ENCODE assay signal across 28 mouse cellular contexts in the genomic region with DNA sequence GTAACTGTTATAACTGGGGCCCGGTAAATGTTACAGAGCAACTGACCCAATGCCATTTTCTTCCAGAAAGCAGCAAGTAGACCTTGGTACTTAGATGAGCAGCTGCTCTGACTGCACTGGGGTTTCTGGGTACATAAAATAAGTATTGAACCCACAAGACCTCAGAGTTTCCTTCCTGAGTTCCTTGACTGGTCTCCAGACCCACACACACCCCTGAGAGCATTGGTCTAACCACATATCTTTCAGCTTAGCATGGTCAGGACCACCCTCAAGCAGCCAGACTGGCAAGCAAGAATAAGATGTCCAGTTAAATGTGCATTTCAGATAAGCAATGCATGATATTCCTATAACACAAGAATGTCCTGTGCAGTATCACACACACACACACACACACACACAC.
DNase-seq lines count a peak whose midpoint lies in the region; ATAC-seq lines count a peak whose summit lies in the region.
"Had no signal": no experiment of that assay in that cellular context is flagged by ENCODE, and none has a peak within 500 bp of the region (broad histone marks: within the 10 kb centered on the region; RNA-seq: fewer than 3 reads in every experiment).

No protein-coding gene starts in this region.

- H3K27me3 ChIP-seq in embryonic facial prominence, embryonic 10.5 days (replicated peaks; ENCODE audit: low read depth, poor library complexity, severe bottlenecking): no peaks in the 10 kb centered on the region
- H3K27me3 ChIP-seq in forebrain, embryonic 16.5 days (replicated peaks; ENCODE audit: control insufficient read depth, insufficient read depth, low read length): no peaks in the 10 kb centered on the region
- H3K27me3 ChIP-seq: CH12.LX; forebrain, embryonic 12.5 days; Patski had no signal

- H3K9me3 ChIP-seq in embryonic facial prominence, embryonic 10.5 days: no peaks in the 10 kb centered on the region
- H3K9me3 ChIP-seq in forebrain, embryonic 16.5 days (ENCODE audit: control insufficient read depth, low read length): no peaks in the 10 kb centered on the region
- H3K9me3 ChIP-seq: embryonic facial prominence, embryonic 13.5 days; embryonic facial prominence, embryonic 15.5 days; forebrain, embryonic 10.5 days; forebrain, embryonic 12.5 days; G1E had no signal

- H3K27ac ChIP-seq in embryonic facial prominence, embryonic 10.5 days (replicated peaks): no peak overlapping the region
- H3K27ac ChIP-seq in forebrain, embryonic 16.5 days (ENCODE audit: low read length): no peak overlapping the region
- H3K27ac ChIP-seq: embryonic facial prominence, embryonic 13.5 days; embryonic facial prominence, embryonic 15.5 days; forebrain, embryonic 10.5 days; forebrain, embryonic 12.5 days had no signal

- peak; percentile 10 for DNase-seq in c-Kit-positive CD71-negative TER-119-negative erythroid progenitor cells, embryonic 14.5 days (ENCODE audit: low read depth)
- no peak for DNase-seq in embryonic facial prominence, embryonic 10.5 days (ENCODE audit: low spot score)
- no peak for DNase-seq in spleen, postnatal 36 days (ENCODE audit: low spot score in 2 of 2)
- DNase-seq: adrenal gland, adult 8-10 months; adrenal gland, postnatal 14 days; adrenal gland, postnatal 36 days; B cell, adult 2 months; cerebellum, adult 11 months; cerebellum, adult 18-20 months; cerebellum, adult 8-10 months; cerebellum, adult 9-11 months; cerebellum, postnatal 14 days; cerebellum, postnatal 36 days; forebrain, postnatal 0 days had no signal

- H3K9ac ChIP-seq in forebrain, embryonic 16.5 days (replicated peaks; ENCODE audit: low read depth, low read length): no peak overlapping the region
- H3K9ac ChIP-seq: embryonic facial prominence, embryonic 13.5 days; embryonic facial prominence, embryonic 15.5 days; forebrain, embryonic 12.5 days; forebrain, postnatal 0 days had no signal

- 98% methylated on average over 1 of the region's 1 CpGs for WGBS in embryonic facial prominence, embryonic 10.5 days
- 90% methylated on average over 1 of the region's 1 CpGs for WGBS in forebrain, embryonic 16.5 days

- peak; percentile 56 to 68 for ATAC-seq in hematopoietic stem cell, adult 5-6 weeks (replicated peaks in 1 of 2; ENCODE audit: insufficient read depth in 1 of 2, low FRiP score in 2 of 2, low TSS enrichment in 1 of 2, low read depth in 1 of 2, poor library complexity in 2 of 2, severe bottlenecking in 2 of 2)
- ATAC-seq in megakaryocyte progenitor cell, adult 5-6 weeks (replicated peaks; ENCODE audit: poor library complexity): 0 out of 2 replicates have a peak, but pooled peaks have one; percentile 9
- ATAC-seq in forebrain, embryonic 16.5 days: no peak
- ATAC-seq: activated CD4-positive, CD25-positive, alpha-beta regulatory T cell, adult 4 months; CD4-positive, CD25-positive, alpha-beta regulatory T cell, adult 4 months; forebrain, embryonic 14.5 days; forebrain, postnatal 0 days; Patski had no signal

- peaks cover 19% of the 10 kb centered on the region for H3K4me1 ChIP-seq in embryonic facial prominence, embryonic 10.5 days
- H3K4me1 ChIP-seq in forebrain, embryonic 16.5 days (replicated peaks; ENCODE audit: control insufficient read depth, insufficient read depth, low read length): peaks cover 26% of the 10 kb centered on the region

- H3K36me3 ChIP-seq in embryonic facial prominence, embryonic 10.5 days (replicated peaks): no peaks in the 10 kb centered on the region
- no peaks in the 10 kb centered on the region for H3K36me3 ChIP-seq in forebrain, embryonic 16.5 days (ENCODE audit: control insufficient read depth, insufficient read depth)
- H3K36me3 ChIP-seq: embryonic facial prominence, embryonic 13.5 days; embryonic facial prominence, embryonic 15.5 days; forebrain, embryonic 10.5 days; forebrain, embryonic 12.5 days; G1E had no signal

- no peak overlapping the region for H3K4me2 ChIP-seq in forebrain, embryonic 16.5 days (ENCODE audit: low read length)
- H3K4me2 ChIP-seq: embryonic facial prominence, embryonic 13.5 days; embryonic facial prominence, embryonic 15.5 days; forebrain, embryonic 12.5 days had no signal

- no peak overlapping the region for H3K4me3 ChIP-seq in embryonic facial prominence, embryonic 10.5 days
- H3K4me3 ChIP-seq in forebrain, embryonic 16.5 days (replicated peaks; ENCODE audit: low read length): no peak overlapping the region
- H3K4me3 ChIP-seq: embryonic facial prominence, embryonic 13.5 days; embryonic facial prominence, embryonic 15.5 days; erythroblast, embryonic 14.5 days; forebrain, embryonic 10.5 days; forebrain, embryonic 12.5 days had no signal
